In genomic region chr11:55021859-55022258, GRCm38 (mm10) we compare ENCODE assay signal across 11 mouse cellular contexts. TPM values are rescaled to one million over a fixed set of nuclear protein-coding genes. Genes with fewer than 3 reads are reported as not detected.
DNase-seq lines count a peak whose midpoint lies in the region; ATAC-seq and TF ChIP-seq lines count a peak whose summit lies in the region.
"Had no signal": no experiment of that assay in that cellular context is flagged by ENCODE, and none has a peak within 500 bp of the region (broad histone marks: within the 10 kb centered on the region; RNA-seq: fewer than 3 reads in every experiment).

No protein-coding gene starts in this region.

- peak; percentile 40 for DNase-seq in adrenal gland, postnatal 10 days
- DNase-seq in adrenal gland, adult 18-20 months (ENCODE audit: low spot score in 2 of 2), result no peak
- DNase-seq in kidney, postnatal 0 days (ENCODE audit: low spot score), result peak; percentile 39
- DNase-seq in kidney, adult 9 months, result no peak
- no peak for DNase-seq in spleen, adult 18-20 months
- DNase-seq in layer of hippocampus, adult 9-10 months (ENCODE audit: low spot score), result no peak
- DNase-seq: cerebellum, adult 8-10 months; layer of hippocampus, postnatal 36 days; right cerebral cortex, postnatal 4 days had no signal

- H3K27ac ChIP-seq in kidney, postnatal 0 days, result peak overlapping the region; percentile 93; the same call in 1 of the 2 replicates
- H3K27ac ChIP-seq in embryonic facial prominence, embryonic 15.5 days (replicated peaks), result peak overlapping the region; percentile 97
- peak overlapping the region; percentile 96 for H3K27ac ChIP-seq in limb, embryonic 15.5 days

- no peak for TF ChIP-seq CTCF in kidney, postnatal 0 days (IDR thresholded peaks at IDR 0.05; ENCODE audit: low read depth)

- H3K9ac ChIP-seq in kidney, postnatal 0 days (ENCODE audit: low read depth, low read length), result no peak overlapping the region
- 0 out of 2 replicates have a peak overlapping the region, but pooled peaks have one; percentile 1 for H3K9ac ChIP-seq in embryonic facial prominence, embryonic 15.5 days
- no peak overlapping the region for H3K9ac ChIP-seq in limb, embryonic 15.5 days

- no peaks in the 10 kb centered on the region for H3K27me3 ChIP-seq in kidney, postnatal 0 days (ENCODE audit: insufficient read depth, low read length)
- no peaks in the 10 kb centered on the region for H3K27me3 ChIP-seq in embryonic facial prominence, embryonic 15.5 days
- no peaks in the 10 kb centered on the region for H3K27me3 ChIP-seq in limb, embryonic 15.5 days

- no peak overlapping the region for H3K4me3 ChIP-seq in kidney, postnatal 0 days (replicated peaks; ENCODE audit: low read depth, low read length)
- H3K4me3 ChIP-seq in embryonic facial prominence, embryonic 15.5 days (replicated peaks), result no peak overlapping the region
- H3K4me3 ChIP-seq in limb, embryonic 15.5 days, result no peak overlapping the region

- peaks cover 8% of the 10 kb centered on the region; the same call in 1 of the 2 replicates for H3K36me3 ChIP-seq in kidney, postnatal 0 days (ENCODE audit: insufficient read depth, low read length)
- H3K36me3 ChIP-seq in embryonic facial prominence, embryonic 15.5 days, result peaks cover 39% of the 10 kb centered on the region
- peaks cover 50% of the 10 kb centered on the region for H3K36me3 ChIP-seq in limb, embryonic 15.5 days

- ATAC-seq in kidney, postnatal 0 days (replicated peaks; ENCODE audit: low FRiP score, low read depth), result no peak
- no peak for ATAC-seq in embryonic facial prominence, embryonic 15.5 days (ENCODE audit: insufficient number of reproducible peaks, low FRiP score, low TSS enrichment, low read depth)
- ATAC-seq in limb, embryonic 15.5 days (ENCODE audit: insufficient number of reproducible peaks, low FRiP score, low TSS enrichment, low read depth), result no peak

- H3K9me3 ChIP-seq in kidney, postnatal 0 days (replicated peaks; ENCODE audit: low read length), result no peaks in the 10 kb centered on the region
- no peaks in the 10 kb centered on the region for H3K9me3 ChIP-seq in embryonic facial prominence, embryonic 15.5 days (replicated peaks)
- H3K9me3 ChIP-seq in limb, embryonic 15.5 days, result no peaks in the 10 kb centered on the region

- no peak overlapping the region for H3K4me2 ChIP-seq in kidney, postnatal 0 days (ENCODE audit: low read length)
- H3K4me2 ChIP-seq in embryonic facial prominence, embryonic 15.5 days (replicated peaks), result no peak overlapping the region
- no peak overlapping the region for H3K4me2 ChIP-seq in limb, embryonic 15.5 days

- H3K4me1 ChIP-seq in kidney, postnatal 0 days (replicated peaks; ENCODE audit: insufficient read depth, low read length), result peaks cover 36% of the 10 kb centered on the region
- H3K4me1 ChIP-seq in embryonic facial prominence, embryonic 15.5 days, result peaks cover 89% of the 10 kb centered on the region
- H3K4me1 ChIP-seq in limb, embryonic 15.5 days, result peaks cover 90% of the 10 kb centered on the region

- WGBS in kidney, postnatal 0 days, result 32% methylated on average over 6 of the region's 6 CpGs
- 39% methylated on average over 6 of the region's 6 CpGs for WGBS in embryonic facial prominence, embryonic 15.5 days
- 39% methylated on average over 6 of the region's 6 CpGs for WGBS in limb, embryonic 15.5 days

RNA-seq across cellular contexts. Expression of gene Anxa6, which starts 11.4 kb away (rescaled TPM):
- 100 to 1,000 TPM; 181 to 222 TPM for total RNA-seq in adrenal gland, postnatal 10 days (2021)
- 100 to 1,000 TPM; 123 to 197 TPM for total RNA-seq in adrenal gland, adult 18-20 months (2021)
- polyA plus RNA-seq in kidney, postnatal 0 days (2015; fragmentation: Nextera tagmentation; extraction: Ambion mirVana), result 146 and 176 TPM in 2 replicates
- 355 and 382 TPM in 2 replicates for polyA plus RNA-seq in embryonic facial prominence, embryonic 15.5 days (2015; fragmentation: Nextera tagmentation; extraction: Ambion mirVana)
- polyA plus RNA-seq in limb, embryonic 15.5 days (2015; fragmentation: Nextera tagmentation; extraction: Ambion mirVana), result 380 and 403 TPM in 2 replicates

RNA-seq across cellular contexts. Expression of gene Ccdc69, which starts 56.1 kb away (rescaled TPM):
- total RNA-seq in adrenal gland, postnatal 10 days (2021), result 1 to 10 TPM; 7.3 to 7.8 TPM
- 1 to 10 TPM; 7.4 to 9.8 TPM for total RNA-seq in adrenal gland, adult 18-20 months (2021)
- polyA plus RNA-seq in kidney, postnatal 0 days (2015; fragmentation: Nextera tagmentation; extraction: Ambion mirVana), result 2.4 and 2.5 TPM in 2 replicates
- polyA plus RNA-seq in embryonic facial prominence, embryonic 15.5 days (2015; fragmentation: Nextera tagmentation; extraction: Ambion mirVana), result 1.8 and 2.4 TPM in 2 replicates
- 1.7 and 3.8 TPM in 2 replicates for polyA plus RNA-seq in limb, embryonic 15.5 days (2015; fragmentation: Nextera tagmentation; extraction: Ambion mirVana)

RNA-seq across cellular contexts. Expression of gene Tnip1, which starts 59.1 kb away (rescaled TPM):
- total RNA-seq in adrenal gland, postnatal 10 days (2021), result 10 to 100 TPM; 53.2 to 64.1 TPM
- 10 to 100 TPM; 63.7 to 85.8 TPM for total RNA-seq in adrenal gland, adult 18-20 months (2021)
- 17.5 and 20.3 TPM in 2 replicates for polyA plus RNA-seq in kidney, postnatal 0 days (2015; fragmentation: Nextera tagmentation; extraction: Ambion mirVana)
- polyA plus RNA-seq in embryonic facial prominence, embryonic 15.5 days (2015; fragmentation: Nextera tagmentation; extraction: Ambion mirVana), result 23.0 and 24.5 TPM in 2 replicates
- polyA plus RNA-seq in limb, embryonic 15.5 days (2015; fragmentation: Nextera tagmentation; extraction: Ambion mirVana), result 24.2 and 25.0 TPM in 2 replicates

Comparison
In these comparisons a context has a peak if more than half of its experiments do, and no peak if none do; other contexts are left out.
1. DNase-seq: peak in adrenal gland, postnatal 10 days (single experiment) and kidney, postnatal 0 days (single experiment); none in adrenal gland, adult 18-20 months (0 of 2), kidney, adult 9 months (single experiment), spleen, adult 18-20 months (0 of 2) and layer of hippocampus, adult 9-10 months (single experiment).
2. Peak in every context shown above with its lines, with median percentiles within 50 percentile points of each other: H3K27ac ChIP-seq.